Mouse (Mus musculus) inflammation-experienced regulatory T-cells, adult 16 weeks (primary cell): ENCODE measurements around the gene Abhd13. TPM values are rescaled to one million over a fixed set of nuclear protein-coding genes. Genes with fewer than 3 reads are reported as not detected.

Experiments
- polyA plus RNA-seq: library from polyadenylated mRNA; unstranded; fragments of 100-300 nt; shearing (Covaris generic); gene quantifications from one replicate; pipeline ENCODE4 v1.2.1, GENCODE M21; 2017

The Abhd13 gene
- polyA plus RNA-seq: 2.9 TPM

GRCm38 (mm10) chr8:9977573-9978314 is at the start of gene Abhd13, which contains the start of gene Lig4:
Gene Abhd13, plus strand, starts transcription at chr8:9977707.
Gene Lig4, minus strand, starts transcription at chr8:9977686.

GRCm38 (mm10) chr8:10006156-10006985 is 28.9 kb downstream of the Abhd13 start, which contains the start of gene Tnfsf13b:
Gene Tnfsf13b, plus strand, starts transcription at chr8:10006467.

Other genes with a start within 250 kb of the Abhd13 start
- gene Fam155a, start 206.5 kb upstream of the Abhd13 start, polyA plus RNA-seq: not detected
- gene Gm10217, start 113.5 kb upstream of the Abhd13 start, polyA plus RNA-seq: not detected
- gene Lig4, start within 50 bp of the Abhd13 start, polyA plus RNA-seq: 6.3 TPM
- 6.1 TPM for gene Tnfsf13b, start 28.8 kb downstream of the Abhd13 start, polyA plus RNA-seq
- gene Myo16, start 176.2 kb downstream of the Abhd13 start, polyA plus RNA-seq: not detected